Mouse (Mus musculus): ENCODE measurements around the gene Ripor2.

- TF ChIP-seq POLR2A (IDR thresholded peaks at IDR 0.05; ENCODE audit: borderline replicate concordance, insufficient read depth, low read length) (no peak), CTCF (IDR thresholded peaks at IDR 0.05; ENCODE audit: borderline replicate concordance, insufficient read depth, low read depth, low read length) (no peak)
Observed at GRCm38 (mm10) chr13:24565230-24565949, 16.6 kb upstream of the Ripor2 start.

All from cerebellum, adult 2 months (tissue).